Mouse (Mus musculus) MEL (cell line): ENCODE measurements around the gene Wnt3.

ENCODE experiments used
- MXI1 ChIP-seq: IDR thresholded peaks from 2 replicates; pipeline ENCODE4 v1.6.1; 2011; ENCODE audit warnings: mild to moderate bottlenecking, low read depth, low read length, improper control_type of control experiment
- MYC ChIP-seq: IDR thresholded peaks from 2 replicates; pipeline ENCODE4 v1.6.1; 2011; ENCODE audit warnings: low read depth, mild to moderate bottlenecking, low read length, improper control_type of control experiment, moderate library complexity
- NELFE ChIP-seq: IDR thresholded peaks from 2 replicates; pipeline ENCODE4 v1.6.1; 2011; ENCODE audit warnings: low read depth, low read length, improper control_type of control experiment
- POLR2A ChIP-seq, 2 experiments: IDR thresholded peaks; 2 replicates each; pipeline ENCODE4 v1.6.1; 2011 to 2012; ENCODE audit warnings: low read length in 2 of 2, mild to moderate bottlenecking in 2 of 2, control low read depth in 1 of 2, improper control_type of control experiment in 1 of 2, low read depth in 1 of 2, moderate library complexity in 1 of 2; ENCODE audit not compliant: control insufficient read depth in 1 of 2, insufficient read depth in 1 of 2, poor library complexity in 1 of 2
- POLR2AphosphoS2 ChIP-seq: IDR thresholded peaks from 2 replicates; pipeline ENCODE4 v1.6.1; 2011; ENCODE audit warnings: low read length, improper control_type of control experiment
- USF1 ChIP-seq: IDR thresholded peaks from 2 replicates; pipeline ENCODE4 v1.6.1; 2014; ENCODE audit warnings: low read depth, mild to moderate bottlenecking, inconsistent platforms, low read length, improper control_type of control experiment, moderate library complexity
- ZC3H11A ChIP-seq: IDR thresholded peaks from 2 replicates; pipeline ENCODE4 v1.6.1; 2012; ENCODE audit warnings: low read depth, mild to moderate bottlenecking, inconsistent platforms, low read length, improper control_type of control experiment
- ZMIZ1 ChIP-seq: IDR thresholded peaks from 2 replicates; pipeline ENCODE4 v1.6.1; 2012; ENCODE audit warnings: low read depth, mild to moderate bottlenecking, inconsistent platforms, low read length, improper control_type of control experiment, moderate library complexity

DNA sequence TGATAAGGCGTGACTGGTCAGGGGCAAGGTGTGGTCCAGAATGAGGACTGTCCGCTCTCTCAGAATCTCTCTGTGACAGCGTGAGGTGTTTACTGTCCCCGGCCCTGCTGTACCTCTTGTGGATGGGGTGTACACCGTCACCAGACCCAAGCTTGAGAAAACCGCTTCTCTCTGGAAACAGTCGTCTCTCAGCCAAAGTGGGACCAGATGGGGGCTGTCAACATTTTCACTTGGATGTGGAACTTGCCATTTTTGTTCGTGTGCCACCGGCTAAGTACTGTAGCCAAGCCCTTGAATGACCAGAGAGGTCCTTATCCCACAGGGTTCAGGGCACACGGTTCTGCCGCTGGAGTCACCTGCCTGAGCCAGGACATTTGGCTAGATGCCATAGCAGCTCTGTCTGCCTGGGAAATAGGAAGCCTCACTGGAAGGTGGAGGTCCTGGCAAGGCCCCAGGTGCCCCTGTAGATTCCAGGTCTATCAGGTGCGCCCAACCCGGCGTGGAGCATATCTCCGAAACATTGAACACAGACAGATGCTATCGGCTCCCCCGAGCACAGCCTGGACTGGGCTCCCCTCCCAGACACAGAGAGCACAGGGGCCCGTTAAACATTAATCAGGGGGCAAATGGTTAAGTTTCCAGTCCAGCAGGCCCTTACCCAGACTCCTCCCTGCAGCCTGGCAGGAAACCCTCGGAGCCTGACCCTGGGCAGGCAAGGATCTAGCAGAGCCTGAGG lies 38.7 kb upstream of the Wnt3 start:
- TF ChIP-seq USF1 (no peak), POLR2A (IDR thresholded peaks at IDR 0.05; ENCODE audit: control insufficient read depth in 1 of 2, insufficient read depth in 1 of 2, low read depth in 1 of 2, low read length in 2 of 2, poor library complexity in 1 of 2) (no peak), ZMIZ1 (no peak), MYC (no peak), ZC3H11A (no peak), NELFE (no peak), POLR2AphosphoS2 (no peak), MXI1 (no peak)
